Mouse (Mus musculus) heart, embryonic 10.5 days (tissue): ENCODE measurements at regions not wholly inside any gene's neighbourhood (a gene's known extent, or its start where the extent isn't known, plus 50 kb on each side); places are given as distances from the start of the nearest gene placed in this dataset.

Experiments
- DNase-seq: peaks from one replicate; pipeline ENCODE4 v3.0.0-alpha.2; 2017; ENCODE audit warnings: low spot score
- H3K27ac ChIP-seq: fragments of 300-500 bp; sonication (generic); 2 replicates; pipeline ENCODE4 v1.5.1; 2016; ENCODE audit warnings: mild to moderate bottlenecking
- H3K27me3 ChIP-seq: fragments of 300-500 bp; sonication (generic); 2 replicates; pipeline ENCODE4 v1.6.1; 2016; ENCODE audit warnings: mild to moderate bottlenecking; ENCODE audit not compliant: poor library complexity, insufficient read depth, severe bottlenecking
- H3K36me3 ChIP-seq: fragments of 300-500 bp; sonication (generic); 2 replicates; pipeline ENCODE4 v1.6.1; 2016; ENCODE audit warnings: mild to moderate bottlenecking, moderate library complexity
- H3K4me1 ChIP-seq: fragments of 300-500 bp; sonication (generic); 2 replicates; pipeline ENCODE4 v1.6.1; 2016; ENCODE audit warnings: mild to moderate bottlenecking
- H3K4me3 ChIP-seq: fragments of 300-500 bp; sonication (generic); 2 replicates; pipeline ENCODE4 v1.5.1; 2016; ENCODE audit warnings: mild to moderate bottlenecking, moderate library complexity
- H3K9me3 ChIP-seq: fragments of 300-500 bp; sonication (generic); 2 replicates; pipeline ENCODE4 v1.6.1; 2016; ENCODE audit warnings: mild to moderate bottlenecking, moderate library complexity
- WGBS: fragments of 180-500 bp; shearing (Covaris S2); methylation state at CpG from one replicate; pipeline ENCODE4 v1.1.7; 2016; 5-methylcytosine and 5-hydroxymethylcytosine counted together

GRCm38 (mm10) chr7:70619400-70619799 is 252.9 kb upstream of the Nr2f2 start:
- Histone ChIP-seq H3K36me3 (no peaks in the 10 kb centered on the region), H3K4me3 (no peak overlapping the region), H3K9me3 (no peaks in the 10 kb centered on the region), H3K27me3 (peaks cover 11% of the 10 kb centered on the region; the same call in 1 of the 2 replicates), H3K4me1 (peaks cover 7% of the 10 kb centered on the region), H3K27ac (no peak overlapping the region)
- 71% methylated on average over 7 of the region's 7 CpGs for WGBS
- DNase-seq: no peak

DNA sequence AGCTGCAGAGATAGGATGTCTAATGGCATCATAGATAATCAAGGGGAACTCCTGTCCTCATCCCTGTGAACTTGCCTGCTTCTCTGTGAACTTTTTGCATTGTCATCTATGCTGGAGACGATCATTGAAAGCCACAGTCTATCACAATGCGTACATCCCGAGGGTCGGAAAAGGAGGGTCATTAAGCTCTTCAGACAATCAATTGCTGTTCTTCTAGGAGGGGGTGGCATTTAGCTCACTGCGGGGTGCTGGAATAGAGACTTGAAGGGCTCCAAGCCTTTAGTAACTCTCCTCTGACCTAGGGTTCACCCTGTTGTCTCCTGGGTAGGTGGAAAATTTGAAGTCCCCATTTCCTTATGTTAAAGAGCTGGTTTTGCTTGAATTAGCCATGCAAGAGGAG is 251.7 kb upstream of the Nr2f2 start:
- H3K9me3 ChIP-seq: no peaks in the 10 kb centered on the region
- no peak overlapping the region for H3K4me3 ChIP-seq
- no peak overlapping the region for H3K27ac ChIP-seq
- peaks cover 11% of the 10 kb centered on the region; the same call in 1 of the 2 replicates for H3K27me3 ChIP-seq
- no peaks in the 10 kb centered on the region for H3K4me1 ChIP-seq
- no peak for DNase-seq
- no peaks in the 10 kb centered on the region for H3K36me3 ChIP-seq
- 73% methylated on average over 5 of the region's 5 CpGs for WGBS

- no peaks in the 10 kb centered on the region for H3K36me3 ChIP-seq
- H3K4me1 ChIP-seq: no peaks in the 10 kb centered on the region
- WGBS: 80% methylated on average over 7 of the region's 7 CpGs
- no peaks in the 10 kb centered on the region for H3K9me3 ChIP-seq
- no peak overlapping the region for H3K27ac ChIP-seq
- no peak overlapping the region for H3K4me3 ChIP-seq
- no peak for DNase-seq
- no peaks in the 10 kb centered on the region for H3K27me3 ChIP-seq
Observed at GRCm38 (mm10) chr7:70606511-70606910, 240.0 kb upstream of the Nr2f2 start.

DNA sequence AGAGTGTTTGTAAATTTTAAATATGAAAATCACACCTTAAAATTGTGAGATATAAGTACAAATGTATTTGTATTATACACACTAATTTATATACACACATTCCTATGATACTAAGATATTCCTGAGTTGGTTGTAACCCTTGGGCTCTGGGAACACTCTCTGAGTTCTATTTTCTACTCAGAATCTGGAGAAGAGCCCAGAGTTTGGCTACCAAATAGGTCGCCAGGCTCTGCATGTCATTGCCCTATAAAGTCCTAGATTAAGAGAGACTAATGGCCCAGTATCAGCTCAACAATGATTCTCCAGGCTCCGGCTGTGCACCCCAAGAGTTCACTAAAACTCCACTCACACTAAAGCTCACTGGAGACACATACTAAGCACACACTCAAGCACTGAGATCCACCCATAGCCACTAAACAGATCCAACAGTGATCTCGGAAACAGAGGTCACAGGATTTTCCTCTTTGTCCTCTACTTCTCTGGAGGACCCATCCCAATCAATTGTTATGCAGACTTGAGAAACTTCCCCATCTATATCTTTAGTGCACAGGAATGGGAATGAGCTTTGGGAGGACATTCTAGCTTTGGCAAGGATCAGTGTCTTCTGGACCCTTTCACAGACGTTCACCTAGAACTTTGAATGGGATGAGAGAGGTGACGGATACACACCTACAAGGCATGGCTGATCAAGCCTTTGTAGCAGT is 238.1 kb upstream of the Nr2f2 start:
- Histone ChIP-seq H3K9me3 (no peaks in the 10 kb centered on the region), H3K27ac (no peak overlapping the region), H3K27me3 (no peaks in the 10 kb centered on the region), H3K4me3 (no peak overlapping the region), H3K4me1 (no peaks in the 10 kb centered on the region), H3K36me3 (no peaks in the 10 kb centered on the region)
- 85% methylated on average over 5 of the region's 5 CpGs for WGBS
- no peak for DNase-seq

DNA sequence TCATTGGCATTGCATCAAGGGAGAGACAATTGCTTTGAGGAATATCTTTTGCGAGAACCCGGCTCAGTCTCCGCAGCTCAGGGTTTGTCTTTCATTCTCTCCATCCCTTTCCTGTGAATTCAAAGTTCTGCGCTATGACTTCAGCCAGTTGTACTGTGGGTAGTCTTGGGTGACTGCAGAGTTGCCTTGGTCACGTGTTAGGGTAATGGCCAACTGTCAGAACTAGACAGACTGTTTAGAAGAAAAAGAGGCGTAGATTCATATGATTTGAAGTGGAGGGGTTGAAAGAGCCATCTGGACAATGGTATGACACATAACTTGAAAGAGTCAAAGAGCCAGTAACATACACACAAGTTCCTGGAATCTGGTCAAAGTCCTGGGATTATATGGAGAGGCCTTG is 226.5 kb upstream of the Nr2f2 start:
- Histone ChIP-seq H3K36me3 (no peaks in the 10 kb centered on the region), H3K9me3 (no peaks in the 10 kb centered on the region), H3K27me3 (peaks cover 4% of the 10 kb centered on the region; the same call in 1 of the 2 replicates), H3K27ac (no peak overlapping the region), H3K4me1 (peaks cover 8% of the 10 kb centered on the region; the same call in 1 of the 2 replicates), H3K4me3 (no peak overlapping the region)
- DNase-seq: no peak
- WGBS: 85% methylated on average over 6 of the region's 6 CpGs

GRCm38 (mm10) chr7:70591361-70592256 is 225.1 kb upstream of the Nr2f2 start:
- Histone ChIP-seq H3K9me3 (no peaks in the 10 kb centered on the region), H3K4me1 (peaks cover 8% of the 10 kb centered on the region; the same call in 1 of the 2 replicates), H3K36me3 (no peaks in the 10 kb centered on the region), H3K27ac (no peak overlapping the region), H3K27me3 (peaks cover 4% of the 10 kb centered on the region; the same call in 1 of the 2 replicates), H3K4me3 (no peak overlapping the region)
- no peak for DNase-seq
- 28% methylated on average over 13 of the region's 13 CpGs for WGBS

DNA sequence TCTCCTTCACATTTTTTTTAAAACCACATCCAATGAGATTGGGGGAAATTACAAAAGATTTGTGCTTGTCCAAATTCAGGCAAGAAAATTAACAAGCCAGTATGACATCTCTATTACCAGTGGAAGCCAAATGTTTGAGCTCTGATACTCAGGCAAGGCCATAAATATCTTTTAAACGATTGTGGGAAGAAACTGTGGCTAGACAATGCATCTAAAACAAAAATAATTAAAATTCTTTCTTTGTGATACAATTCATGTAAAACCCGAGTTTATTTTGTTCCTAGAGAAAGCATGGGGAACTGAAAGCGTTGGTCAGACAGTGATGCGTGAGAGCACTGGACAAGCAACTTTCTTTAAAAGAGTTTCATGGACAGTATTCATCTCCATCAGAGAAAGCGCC is 223.2 kb upstream of the Nr2f2 start:
- Histone ChIP-seq H3K36me3 (no peaks in the 10 kb centered on the region), H3K9me3 (no peaks in the 10 kb centered on the region), H3K27me3 (peaks cover 4% of the 10 kb centered on the region; the same call in 1 of the 2 replicates), H3K27ac (no peak overlapping the region), H3K4me3 (no peak overlapping the region), H3K4me1 (peaks cover 13% of the 10 kb centered on the region; the same call in 1 of the 2 replicates)
- WGBS: 79% methylated on average over 5 of the region's 5 CpGs
- no peak for DNase-seq

- no peak for DNase-seq
- Histone ChIP-seq H3K4me3 (no peak overlapping the region), H3K9me3 (no peaks in the 10 kb centered on the region), H3K36me3 (no peaks in the 10 kb centered on the region), H3K27me3 (no peaks in the 10 kb centered on the region), H3K4me1 (peaks cover 13% of the 10 kb centered on the region; the same call in 1 of the 2 replicates), H3K27ac (no peak overlapping the region)
- WGBS: 83% methylated on average over 1 of the region's 1 CpGs
Observed at GRCm38 (mm10) chr7:70588061-70588460, 221.5 kb upstream of the Nr2f2 start.

DNA sequence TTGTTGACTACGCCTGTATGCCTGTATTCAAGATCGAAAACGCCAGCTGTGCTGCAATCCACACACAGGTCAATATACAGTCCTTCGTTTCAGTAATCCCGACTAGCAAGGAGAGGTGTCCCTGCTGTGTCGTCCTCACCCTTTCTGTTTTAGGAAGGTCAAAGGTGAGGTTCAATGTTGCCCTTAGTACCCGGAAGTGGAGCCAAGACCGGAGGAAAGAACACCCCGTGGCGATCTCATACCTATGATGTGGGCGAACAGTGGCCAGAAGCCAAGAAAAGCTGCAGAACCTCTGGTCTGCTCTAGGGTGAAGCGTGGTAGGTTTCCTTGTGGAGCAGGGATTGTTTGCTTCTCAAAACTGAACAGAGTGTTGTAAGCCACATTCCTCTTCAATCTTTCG is 217.9 kb upstream of the Nr2f2 start:
- Histone ChIP-seq H3K27me3 (no peaks in the 10 kb centered on the region), H3K36me3 (no peaks in the 10 kb centered on the region), H3K4me1 (0 out of 2 replicates have a peak, but pooled peaks cover 5% of the 10 kb centered on the region), H3K27ac (no peak overlapping the region), H3K9me3 (no peaks in the 10 kb centered on the region), H3K4me3 (no peak overlapping the region)
- WGBS: 72% methylated on average over 13 of the region's 13 CpGs
- DNase-seq: no peak

- H3K27me3 ChIP-seq: no peaks in the 10 kb centered on the region
- H3K27ac ChIP-seq: no peak overlapping the region
- peaks cover 13% of the 10 kb centered on the region for H3K4me1 ChIP-seq
- H3K9me3 ChIP-seq: no peaks in the 10 kb centered on the region
- no peak overlapping the region for H3K4me3 ChIP-seq
- H3K36me3 ChIP-seq: no peaks in the 10 kb centered on the region
- no peak for DNase-seq
- WGBS: 30% methylated on average over 15 of the region's 15 CpGs
Observed at GRCm38 (mm10) chr7:70576112-70576910, 209.8 kb upstream of the Nr2f2 start.

DNA sequence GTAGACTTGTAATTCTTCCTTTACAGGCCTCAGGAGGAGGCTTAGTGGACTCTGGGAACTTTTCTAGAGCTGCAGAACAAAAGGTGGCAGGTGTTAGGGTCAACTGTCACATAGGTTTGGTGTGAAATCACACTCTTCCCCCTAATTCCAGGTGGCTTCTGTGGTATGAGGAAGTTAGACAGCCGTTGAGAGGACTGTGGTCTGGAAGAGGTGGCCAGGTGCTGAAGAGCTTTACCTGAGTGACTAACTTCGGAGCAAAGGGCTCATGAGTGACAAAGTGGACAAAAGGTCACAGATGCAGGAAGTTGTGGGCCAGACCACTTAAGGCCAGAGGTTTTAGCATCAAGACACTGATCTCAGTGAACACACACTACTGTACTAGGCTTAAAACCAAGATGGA is 209.1 kb upstream of the Nr2f2 start:
- Histone ChIP-seq H3K27ac (no peak overlapping the region), H3K9me3 (no peaks in the 10 kb centered on the region), H3K27me3 (no peaks in the 10 kb centered on the region), H3K4me3 (no peak overlapping the region), H3K4me1 (peaks cover 13% of the 10 kb centered on the region), H3K36me3 (no peaks in the 10 kb centered on the region)
- 54% methylated on average over 2 of the region's 2 CpGs for WGBS
- no peak for DNase-seq

DNA sequence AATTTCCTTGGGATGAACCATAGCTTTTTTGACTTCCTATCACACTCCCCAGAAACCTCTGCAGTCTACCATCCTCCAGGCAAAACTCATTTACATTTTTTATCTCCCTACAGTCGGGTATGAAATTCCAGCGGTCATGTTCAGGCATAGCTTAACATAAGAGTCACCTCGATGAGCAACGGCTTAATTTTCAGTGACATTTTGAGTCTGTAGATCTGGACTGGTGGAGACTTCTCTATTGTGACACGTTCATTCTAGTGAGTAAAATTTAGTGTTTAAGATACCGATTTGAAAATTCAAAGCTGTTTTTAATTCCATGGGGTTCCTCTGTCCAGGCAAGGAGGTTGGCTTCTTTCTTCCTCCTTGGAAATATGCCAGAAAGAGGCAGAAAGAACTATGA is 207.7 kb upstream of the Nr2f2 start:
- no peak for DNase-seq
- no peaks in the 10 kb centered on the region for H3K27me3 ChIP-seq
- peaks cover 13% of the 10 kb centered on the region for H3K4me1 ChIP-seq
- H3K4me3 ChIP-seq: no peak overlapping the region
- 79% methylated on average over 6 of the region's 6 CpGs for WGBS
- no peak overlapping the region for H3K27ac ChIP-seq
- H3K36me3 ChIP-seq: no peaks in the 10 kb centered on the region
- no peaks in the 10 kb centered on the region for H3K9me3 ChIP-seq
